Mouse (Mus musculus) neural tube, embryonic 14.5 days (tissue): ENCODE measurements around the gene Rabl2. TPM values are rescaled to one million over a fixed set of nuclear protein-coding genes. Genes with fewer than 3 reads are reported as not detected.
A peak's percentile ranks its signal among the peaks of the same experiment; 100 is the strongest.

Experiments used
- ATAC-seq: fragments of 200-750 bp; cut with Nextera tagmentation; 2 replicates; pipeline ENCODE4 v1.8.0; 2017; ENCODE audit warnings: low read depth, mild to moderate bottlenecking, moderate TSS enrichment, moderate library complexity
- H3K27ac ChIP-seq: fragments of 300-500 bp; sonication (generic); 2 replicates; pipeline ENCODE4 v1.5.1; 2014; ENCODE audit warnings: low read depth, mild to moderate bottlenecking, control low read depth, low read length, moderate library complexity, mixed read lengths
- H3K27me3 ChIP-seq: fragments of 300-500 bp; sonication (generic); 2 replicates; pipeline ENCODE4 v1.6.1; 2014; ENCODE audit warnings: low read length; ENCODE audit not compliant: control insufficient read depth, insufficient read depth
- H3K36me3 ChIP-seq: fragments of 300-500 bp; sonication (generic); 2 replicates; pipeline ENCODE4 v1.6.1; 2014; ENCODE audit warnings: low read length, mixed read lengths; ENCODE audit not compliant: control insufficient read depth, insufficient read depth
- H3K4me1 ChIP-seq: fragments of 300-500 bp; sonication (generic); 2 replicates; pipeline ENCODE4 v1.6.1; 2014; ENCODE audit warnings: low read length; ENCODE audit not compliant: control insufficient read depth, insufficient read depth
- H3K4me2 ChIP-seq: fragments of 300-500 bp; sonication (generic); 2 replicates; pipeline ENCODE4 v1.6.1; 2014; ENCODE audit warnings: mild to moderate bottlenecking, low read depth, low read length, control low read depth
- H3K4me3 ChIP-seq: fragments of 300-500 bp; sonication (generic); 2 replicates; pipeline ENCODE4 v1.5.1; 2014; ENCODE audit warnings: low read depth, low read length, control low read depth, mixed read lengths
- H3K9ac ChIP-seq: fragments of 300-500 bp; sonication (generic); replicated peaks from 2 replicates; pipeline ENCODE4 v1.6.1; 2014; ENCODE audit warnings: low read depth, mild to moderate bottlenecking, control low read depth, low read length, mixed read lengths
- H3K9me3 ChIP-seq: fragments of 300-500 bp; sonication (generic); 2 replicates; pipeline ENCODE4 v1.6.1; 2016; ENCODE audit warnings: low read length; ENCODE audit not compliant: control insufficient read depth
- WGBS: fragments of 180-500 bp; shearing (Covaris S2); extraction: QIAGEN DNeasy Blood & Tissue Kit; methylation state at CpG from one replicate; pipeline ENCODE4 v1.1.7; 2014; 5-methylcytosine and 5-hydroxymethylcytosine counted together
- polyA plus RNA-seq: library from polyadenylated mRNA; unstranded; fragments of >200 nt; fragmentation: Nextera tagmentation; extraction: Ambion mirVana; gene quantifications from 2 replicates; pipeline ENCODE4 v1.2.1, GENCODE M21; 2014

The Rabl2 gene
- polyA plus RNA-seq, result 80.3 and 99.6 TPM in 2 replicates

GRCm38 (mm10) chr15:89591723-89592455 lies at the start of gene Rabl2:
Gene Rabl2, minus strand, starts transcription at chr15:89591923.
- under 1% methylated on average over 35 of the region's 35 CpGs for WGBS
- Histone ChIP-seq H3K27ac (peak within 1 kb of the TSS; percentile 83), H3K4me1 (peaks cover 18% of the 10 kb centered on the region; the same call in 1 of the 2 replicates), H3K9ac (peak within 1 kb of the TSS; percentile 68), H3K9me3 (no peaks in the 10 kb centered on the region), H3K4me3 (peak within 1 kb of the TSS; percentile 72), H3K4me2 (peak within 1 kb of the TSS; percentile 66), H3K36me3 (peaks cover 5% of the 10 kb centered on the region; the same call in 1 of the 2 replicates), H3K27me3 (no peaks in the 10 kb centered on the region)
- peak; percentile 97 for ATAC-seq

- no peaks in the 10 kb centered on the region for H3K9me3 ChIP-seq
- no peak overlapping the region for H3K4me2 ChIP-seq
- H3K4me3 ChIP-seq, result no peak overlapping the region
- H3K36me3 ChIP-seq, result no peaks in the 10 kb centered on the region
- no peaks in the 10 kb centered on the region for H3K27me3 ChIP-seq
- peak; percentile 66; the same call in 1 of the 2 replicates for ATAC-seq
- H3K9ac ChIP-seq, result no peak overlapping the region
- no peaks in the 10 kb centered on the region for H3K4me1 ChIP-seq
- 5% methylated on average over 6 of the region's 6 CpGs for WGBS
- no peak overlapping the region for H3K27ac ChIP-seq
These were observed 31.9 kb upstream of the Rabl2 start for GRCm38 (mm10) chr15:89623626-89623959.

GRCm38 (mm10) chr15:89622959-89623625 lies 31.4 kb upstream of the Rabl2 start:
- Histone ChIP-seq H3K36me3 (no peaks in the 10 kb centered on the region), H3K27me3 (no peaks in the 10 kb centered on the region)
- peak; percentile 21; the same call in 1 of the 2 replicates for ATAC-seq

GRCm38 (mm10) chr15:89622312-89622958 lies 30.7 kb upstream of the Rabl2 start:
- Histone ChIP-seq H3K4me1 (no peaks in the 10 kb centered on the region), H3K36me3 (no peaks in the 10 kb centered on the region), H3K4me2 (no peak overlapping the region), H3K9ac (no peak overlapping the region), H3K9me3 (no peaks in the 10 kb centered on the region), H3K4me3 (no peak overlapping the region), H3K27me3 (no peaks in the 10 kb centered on the region), H3K27ac (no peak overlapping the region)
- peak; percentile 61 for ATAC-seq
- 79% methylated on average over 12 of the region's 12 CpGs for WGBS

More at GRCm38 (mm10) chr15:89622959-89623625, 31.4 kb upstream of the Rabl2 start:
- Histone ChIP-seq H3K4me3 (no peak overlapping the region), H3K27ac (no peak overlapping the region), H3K9me3 (no peaks in the 10 kb centered on the region), H3K4me1 (no peaks in the 10 kb centered on the region), H3K4me2 (no peak overlapping the region), H3K9ac (no peak overlapping the region)
- 64% methylated on average over 5 of the region's 5 CpGs for WGBS

GRCm38 (mm10) chr15:89607888-89608287 lies 16.2 kb upstream of the Rabl2 start:
- Histone ChIP-seq H3K4me2 (no peak overlapping the region), H3K36me3 (no peaks in the 10 kb centered on the region), H3K4me1 (no peaks in the 10 kb centered on the region), H3K9me3 (no peaks in the 10 kb centered on the region), H3K27ac (no peak overlapping the region), H3K27me3 (no peaks in the 10 kb centered on the region), H3K4me3 (no peak overlapping the region), H3K9ac (no peak overlapping the region)
- 84% methylated on average over 9 of the region's 9 CpGs for WGBS
- no peak for ATAC-seq

GRCm38 (mm10) chr15:89607480-89607879 lies 15.8 kb upstream of the Rabl2 start:
- no peak overlapping the region for H3K27ac ChIP-seq
- H3K36me3 ChIP-seq, result no peaks in the 10 kb centered on the region
- no peak overlapping the region for H3K4me3 ChIP-seq
- no peak overlapping the region for H3K9ac ChIP-seq
- no peak for ATAC-seq
- 88% methylated on average over 8 of the region's 8 CpGs for WGBS
- no peaks in the 10 kb centered on the region for H3K27me3 ChIP-seq
- H3K9me3 ChIP-seq, result no peaks in the 10 kb centered on the region
- H3K4me1 ChIP-seq, result no peaks in the 10 kb centered on the region
- no peak overlapping the region for H3K4me2 ChIP-seq

- no peak overlapping the region for H3K4me2 ChIP-seq
- no peaks in the 10 kb centered on the region for H3K27me3 ChIP-seq
- no peak overlapping the region for H3K27ac ChIP-seq
- no peaks in the 10 kb centered on the region for H3K9me3 ChIP-seq
- no peak overlapping the region for H3K9ac ChIP-seq
- no peak overlapping the region for H3K4me3 ChIP-seq
- no peaks in the 10 kb centered on the region for H3K36me3 ChIP-seq
- no peaks in the 10 kb centered on the region for H3K4me1 ChIP-seq
- WGBS, result 74% methylated on average over 12 of the region's 12 CpGs
- no peak for ATAC-seq
These were observed 14.3 kb upstream of the Rabl2 start for GRCm38 (mm10) chr15:89605822-89606570.

- peaks cover 5% of the 10 kb centered on the region; the same call in 1 of the 2 replicates for H3K36me3 ChIP-seq
- peak overlapping the region; percentile 72; the same call in 1 of the 2 replicates for H3K4me3 ChIP-seq
- H3K9ac ChIP-seq, result no peak overlapping the region
- H3K9me3 ChIP-seq, result no peaks in the 10 kb centered on the region
- peak overlapping the region; percentile 66 for H3K4me2 ChIP-seq
- peaks cover 18% of the 10 kb centered on the region; the same call in 1 of the 2 replicates for H3K4me1 ChIP-seq
- ATAC-seq, result peak; percentile 18; the same call in 1 of the 2 replicates
- H3K27ac ChIP-seq, result no peak overlapping the region; the same call in 1 of the 2 replicates
- H3K27me3 ChIP-seq, result no peaks in the 10 kb centered on the region
- WGBS, result 44% methylated on average over 4 of the region's 4 CpGs
These were observed 825 bp upstream of the Rabl2 start for GRCm38 (mm10) chr15:89592548-89592947.
